Mouse (Mus musculus) urinary bladder, adult 2 months (tissue): ENCODE data around the gene Cry1. TPM values are rescaled to one million over a fixed set of nuclear protein-coding genes. Genes with fewer than 3 reads are reported as not detected.
A peak's percentile ranks its signal among the peaks of the same experiment; 100 is the strongest.

Experiments
- DNase-seq: peaks from one replicate; pipeline ENCODE4 v3.0.0; 2022; ENCODE audit warnings: low spot score
- polyA plus RNA-seq: library from polyadenylated mRNA; depleted of rRNA; stranded (reverse); fragments of >200 nt; gene quantifications from 2 replicates; pipeline ENCODE4 v1.2.3, GENCODE M21; 2012; rRNA removed

Gene Cry1
- polyA plus RNA-seq = 11.5 and 15.5 TPM in 2 replicates

GRCm38 (mm10) chr10:85184964-85185608, at the start of gene Cry1:
Cry1 (minus strand) TSS chr10:85185064.
- DNase-seq = peak; percentile 100

GRCm38 (mm10) chr10:85221771-85222050, 36.8 kb upstream of the Cry1 start:
- no peak for DNase-seq

- DNase-seq = peak; percentile 57
Measured at GRCm38 (mm10) chr10:85220918-85221770, 36.3 kb upstream of the Cry1 start.

GRCm38 (mm10) chr10:85214847-85215246, 30.0 kb upstream of the Cry1 start:
- DNase-seq = no peak

GRCm38 (mm10) chr10:85211673-85212072, 26.8 kb upstream of the Cry1 start:
- DNase-seq = no peak

GRCm38 (mm10) chr10:85210125-85210524, 25.3 kb upstream of the Cry1 start:
- no peak for DNase-seq

GRCm38 (mm10) chr10:85209119-85209605, 24.3 kb upstream of the Cry1 start:
- no peak for DNase-seq

- no peak for DNase-seq
Measured at GRCm38 (mm10) chr10:85205316-85205715, 20.5 kb upstream of the Cry1 start.

- DNase-seq = no peak
Measured at GRCm38 (mm10) chr10:85204255-85204855, 19.5 kb upstream of the Cry1 start.

- no peak for DNase-seq
Measured at GRCm38 (mm10) chr10:85194528-85194927, 9.7 kb upstream of the Cry1 start.

- no peak for DNase-seq
Measured at GRCm38 (mm10) chr10:85193321-85193720, 8.5 kb upstream of the Cry1 start.

GRCm38 (mm10) chr10:85190652-85191051, 5.8 kb upstream of the Cry1 start:
- no peak for DNase-seq

- DNase-seq = no peak
Measured at GRCm38 (mm10) chr10:85189966-85190365, 5.1 kb upstream of the Cry1 start.

- no peak for DNase-seq
Measured at GRCm38 (mm10) chr10:85186499-85186794, 1.6 kb upstream of the Cry1 start.

- DNase-seq = no peak
Measured at GRCm38 (mm10) chr10:85185639-85186498, 1.0 kb upstream of the Cry1 start.

- DNase-seq = peak; percentile 47
Measured at GRCm38 (mm10) chr10:85184201-85184963, 482 bp downstream of the Cry1 start.

- DNase-seq = no peak
Measured at GRCm38 (mm10) chr10:85183619-85184018, 1.2 kb downstream of the Cry1 start.

- no peak for DNase-seq
Measured at GRCm38 (mm10) chr10:85182766-85183165, 2.1 kb downstream of the Cry1 start.

GRCm38 (mm10) chr10:85176640-85177039, 8.2 kb downstream of the Cry1 start:
- DNase-seq = no peak

- DNase-seq = no peak
Measured at GRCm38 (mm10) chr10:85165306-85165705, 19.6 kb downstream of the Cry1 start.

- no peak for DNase-seq
Measured at GRCm38 (mm10) chr10:85164791-85165190, 20.1 kb downstream of the Cry1 start.
